Mouse (Mus musculus) layer of hippocampus, postnatal 25 days (tissue): Measurements from ENCODE around the gene Akap10. TPM values are rescaled to one million over a fixed set of nuclear protein-coding genes. Genes with fewer than 3 reads are reported as not detected.
"Not testable (repeated sequence)": the region's sequence is repeated elsewhere in the genome, so short reads cannot be mapped to it uniquely, and the experiment has no call there.

Experiments
- DNase-seq, 2 experiments: peaks; one replicate each; pipeline ENCODE4 v3.0.0; 2022; ENCODE audit warnings: mixed read lengths in 2 of 2, low spot score in 1 of 2; ENCODE audit errors: extremely low spot score in 1 of 2
- total RNA-seq, 2 experiments: library from RNA; stranded (reverse); gene quantifications; 2 replicates each; pipeline ENCODE4 v1.2.3; 2021

Akap10 gene
- total RNA-seq, result 10 to 100 TPM; 30.9 to 36.5 TPM

- peak; percentile 87 to 89 for DNase-seq
These were observed at the start of gene Akap10 for GRCm38 (mm10) chr11:61930098-61930517. TSS of gene Akap10 (minus strand) at chr11:61930252.

- no peak for DNase-seq
These were observed 45.7 kb upstream of the Akap10 start for GRCm38 (mm10) chr11:61975783-61976182.

GRCm38 (mm10) chr11:61974106-61974707 is 44.2 kb upstream of the Akap10 start:
- no peak for DNase-seq

GRCm38 (mm10) chr11:61971441-61972221 is 41.6 kb upstream of the Akap10 start:
- no peak for DNase-seq

GRCm38 (mm10) chr11:61970901-61971300 is 40.8 kb upstream of the Akap10 start:
- DNase-seq, result no peak

- DNase-seq, result no peak
These were observed 38.8 kb upstream of the Akap10 start for GRCm38 (mm10) chr11:61968875-61969274.

GRCm38 (mm10) chr11:61967034-61967433 is 37.0 kb upstream of the Akap10 start:
- DNase-seq, result no peak

- no peak for DNase-seq
These were observed 34.6 kb upstream of the Akap10 start for GRCm38 (mm10) chr11:61964611-61965010.

- no peak for DNase-seq
These were observed 33.1 kb upstream of the Akap10 start for GRCm38 (mm10) chr11:61963193-61963592.

GRCm38 (mm10) chr11:61962684-61963083 is 32.6 kb upstream of the Akap10 start:
- no peak for DNase-seq

- no peak for DNase-seq
These were observed 30.0 kb upstream of the Akap10 start for GRCm38 (mm10) chr11:61960096-61960495.

GRCm38 (mm10) chr11:61958706-61959105 is 28.7 kb upstream of the Akap10 start:
- not testable (repeated sequence) for DNase-seq

- DNase-seq, result no peak
These were observed 27.3 kb upstream of the Akap10 start for GRCm38 (mm10) chr11:61957296-61957813.

- DNase-seq, result peak; percentile 96 to 97
These were observed 26.7 kb upstream of the Akap10 start, which contains the start of gene Specc1 for GRCm38 (mm10) chr11:61956572-61957295. TSS of gene Specc1 (plus strand) at chr11:61956763.

GRCm38 (mm10) chr11:61955951-61956350 is 25.9 kb upstream of the Akap10 start:
- DNase-seq, result no peak

GRCm38 (mm10) chr11:61955136-61955535 is 25.1 kb upstream of the Akap10 start:
- no peak for DNase-seq

- peak; percentile 84 to 99 for DNase-seq
These were observed 20.6 kb upstream of the Akap10 start for GRCm38 (mm10) chr11:61950632-61951031.

GRCm38 (mm10) chr11:61949315-61949714 is 19.3 kb upstream of the Akap10 start:
- peak; percentile 49 to 73 for DNase-seq

GRCm38 (mm10) chr11:61946608-61947007 is 16.6 kb upstream of the Akap10 start:
- no peak for DNase-seq

GRCm38 (mm10) chr11:61944417-61944816 is 14.4 kb upstream of the Akap10 start:
- no peak for DNase-seq

- no peak for DNase-seq
These were observed 12.9 kb upstream of the Akap10 start for GRCm38 (mm10) chr11:61942903-61943302.
